Mouse (Mus musculus) activated CD4-positive, CD25-positive, alpha-beta regulatory T cell, adult 4 months (primary cell): ENCODE measurements around the gene Psmb7. TPM values are rescaled to one million over a fixed set of nuclear protein-coding genes. Genes with fewer than 3 reads are reported as not detected.

ENCODE experiments used
- ATAC-seq: one replicate; pipeline ENCODE4 v1.8.0; 2017
- polyA plus RNA-seq, 2 experiments: library from polyadenylated mRNA; unstranded; fragments of 100-300 nt; shearing (Covaris generic); gene quantifications; one replicate each; pipeline ENCODE4 v1.2.1; 2017

Gene Psmb7
- polyA plus RNA-seq, 2 experiments from 2014 or later = 116 to 139 TPM

GRCm38 (mm10) chr2:38637716-38638267, 6.1 kb downstream of the Psmb7 start:
- ATAC-seq = peak; percentile 59

GRCm38 (mm10) chr2:38630574-38630973, 13.3 kb downstream of the Psmb7 start:
- no peak for ATAC-seq

GRCm38 (mm10) chr2:38629451-38629850, 14.4 kb downstream of the Psmb7 start:
- ATAC-seq = no peak

GRCm38 (mm10) chr2:38628801-38629200, 15.1 kb downstream of the Psmb7 start:
- no peak for ATAC-seq

GRCm38 (mm10) chr2:38623821-38624590, 19.9 kb downstream of the Psmb7 start:
- ATAC-seq = no peak

- ATAC-seq = no peak
Observed at GRCm38 (mm10) chr2:38623411-38623810, 20.5 kb downstream of the Psmb7 start.

GRCm38 (mm10) chr2:38621610-38622021, 22.3 kb downstream of the Psmb7 start:
- no peak for ATAC-seq

GRCm38 (mm10) chr2:38621076-38621475, 22.8 kb downstream of the Psmb7 start:
- ATAC-seq = no peak

- no peak for ATAC-seq
Observed at GRCm38 (mm10) chr2:38619777-38620176, 24.1 kb downstream of the Psmb7 start.

GRCm38 (mm10) chr2:38616956-38617872, 26.7 kb downstream of the Psmb7 start:
- ATAC-seq = no peak

GRCm38 (mm10) chr2:38616072-38616471, 27.8 kb downstream of the Psmb7 start:
- ATAC-seq = no peak

- ATAC-seq = no peak
Observed at GRCm38 (mm10) chr2:38614437-38614836, 29.4 kb downstream of the Psmb7 start.

- no peak for ATAC-seq
Observed at GRCm38 (mm10) chr2:38613576-38613975, 30.3 kb downstream of the Psmb7 start.

GRCm38 (mm10) chr2:38612596-38612995, 31.3 kb downstream of the Psmb7 start:
- ATAC-seq = no peak

GRCm38 (mm10) chr2:38610161-38610560, 33.7 kb downstream of the Psmb7 start:
- ATAC-seq = peak; percentile 88

GRCm38 (mm10) chr2:38609310-38609709, 34.6 kb downstream of the Psmb7 start:
- ATAC-seq = no peak

- no peak for ATAC-seq
Observed at GRCm38 (mm10) chr2:38608831-38609309, 35.0 kb downstream of the Psmb7 start.

GRCm38 (mm10) chr2:38607716-38608115, 36.2 kb downstream of the Psmb7 start:
- ATAC-seq = no peak

- ATAC-seq = no peak
Observed at GRCm38 (mm10) chr2:38600842-38601241, 43.0 kb downstream of the Psmb7 start.

- no peak for ATAC-seq
Observed at GRCm38 (mm10) chr2:38598395-38598794, 45.5 kb downstream of the Psmb7 start.

- ATAC-seq = no peak
Observed at GRCm38 (mm10) chr2:38597896-38598295, 46.0 kb downstream of the Psmb7 start.

- no peak for ATAC-seq
Observed at GRCm38 (mm10) chr2:38594874-38595273, 49.0 kb downstream of the Psmb7 start.
